Mouse (Mus musculus): ENCODE measurements around the gene Nalcn. TPM values are rescaled to one million over a fixed set of nuclear protein-coding genes. Genes with fewer than 3 reads are reported as not detected.
A peak's percentile ranks its signal among the peaks of the same experiment; 100 is the strongest.
"Not testable (repeated sequence)": the region's sequence is repeated elsewhere in the genome, so short reads cannot be mapped to it uniquely, and the experiment has no call there.

Nalcn gene
- total RNA-seq (2021), result under 1 TPM; 0.15 to 0.47 TPM
- long read RNA-seq, experiment 1, result 0 reads
- long read RNA-seq, experiment 2, result 0 reads

DNA sequence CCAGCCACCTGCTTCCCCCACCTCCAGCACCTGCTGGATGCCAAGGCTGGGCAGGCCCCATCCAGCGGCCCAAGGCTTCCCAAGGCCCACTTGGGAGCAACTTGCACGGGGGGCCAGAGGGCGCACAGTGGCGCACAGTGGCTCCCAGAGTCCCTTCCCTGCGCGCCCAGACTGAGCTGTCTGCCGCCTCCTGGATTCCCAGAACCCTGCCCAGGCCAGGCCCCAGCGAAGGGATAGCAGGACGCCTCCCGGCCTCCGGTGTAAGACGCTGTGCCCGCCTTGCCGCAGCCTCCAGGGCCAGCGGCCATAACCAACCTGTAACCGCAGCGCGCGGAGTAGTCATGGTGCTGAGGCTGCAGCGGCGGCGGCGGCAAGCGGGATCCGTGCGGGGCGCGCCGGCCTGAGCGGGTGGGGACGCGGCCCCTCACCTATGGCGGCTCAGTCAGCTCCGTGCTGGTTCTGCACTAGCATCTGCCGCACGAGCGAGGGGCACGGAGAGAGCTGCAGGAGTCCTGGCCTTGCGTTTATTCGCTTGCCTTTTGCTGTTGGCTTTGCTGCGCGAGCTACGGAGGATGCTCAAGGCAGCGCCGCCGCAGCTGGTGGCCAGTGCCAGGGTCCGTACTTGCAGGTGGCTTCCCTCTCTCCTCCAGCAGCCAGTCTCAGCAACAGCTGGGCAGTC, at the start of gene Nalcn:
Gene Nalcn, minus strand, starts transcription at position 644 of the 679 bp plus-strand sequence.
- no peak for TF ChIP-seq CTCF (IDR thresholded peaks at IDR 0.05)
- intact Hi-C loops (cut with DNase I), result no loop called here
- H3K4me3 ChIP-seq, result peak within 1 kb of the TSS; percentile 63
- peak within 1 kb of the TSS; percentile 49 for H3K27ac ChIP-seq
- peak; percentile 24 for DNase-seq

DNA sequence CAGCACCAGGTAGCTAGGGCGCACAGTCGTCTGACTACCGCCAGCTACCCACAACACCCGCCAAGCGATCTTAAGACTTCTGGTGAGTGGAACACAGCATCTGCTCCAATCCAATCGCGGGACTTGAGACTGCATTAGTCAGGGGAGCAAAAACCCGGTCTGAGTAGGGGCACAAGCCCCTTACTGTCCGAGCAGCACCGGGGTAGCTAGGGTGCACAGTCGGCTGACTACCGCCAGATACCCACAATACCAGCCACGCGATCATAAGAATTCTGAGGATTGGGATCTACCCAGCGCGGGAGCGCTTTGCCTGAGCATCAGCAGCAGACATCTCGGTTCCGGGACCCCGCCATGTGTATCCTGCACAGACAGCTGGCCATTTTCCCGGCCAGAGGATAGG, 44.1 kb upstream of the Nalcn start:
- H3K27ac ChIP-seq; intact Hi-C loops (cut with DNase I); DNase-seq; H3K4me3 ChIP-seq: not testable (repeated sequence)

DNA sequence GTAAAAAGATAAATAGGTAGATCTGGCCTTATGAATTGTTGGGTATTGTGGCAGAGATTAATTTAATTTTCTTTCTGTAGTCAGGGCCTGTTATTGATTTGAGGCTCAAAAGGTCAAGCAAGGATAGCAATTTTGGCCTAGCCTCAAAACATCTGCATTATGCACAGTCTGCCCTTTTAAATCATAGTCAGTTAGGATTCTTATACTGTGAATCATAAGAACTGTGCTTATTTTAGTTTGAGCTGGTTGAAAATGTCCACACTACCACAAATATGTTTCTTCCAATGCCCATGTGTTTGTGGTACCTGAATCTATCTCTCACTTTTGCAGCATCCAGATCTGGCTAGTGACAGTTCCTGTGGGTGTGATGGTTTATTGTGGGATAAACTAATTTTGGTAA, 37.5 kb upstream of the Nalcn start:
- no peak overlapping the region for H3K4me3 ChIP-seq
- TF ChIP-seq CTCF (IDR thresholded peaks at IDR 0.05), result no peak
- no peak for DNase-seq
- intact Hi-C loops (cut with DNase I), result no loop called here
- H3K27ac ChIP-seq, result no peak overlapping the region

DNA sequence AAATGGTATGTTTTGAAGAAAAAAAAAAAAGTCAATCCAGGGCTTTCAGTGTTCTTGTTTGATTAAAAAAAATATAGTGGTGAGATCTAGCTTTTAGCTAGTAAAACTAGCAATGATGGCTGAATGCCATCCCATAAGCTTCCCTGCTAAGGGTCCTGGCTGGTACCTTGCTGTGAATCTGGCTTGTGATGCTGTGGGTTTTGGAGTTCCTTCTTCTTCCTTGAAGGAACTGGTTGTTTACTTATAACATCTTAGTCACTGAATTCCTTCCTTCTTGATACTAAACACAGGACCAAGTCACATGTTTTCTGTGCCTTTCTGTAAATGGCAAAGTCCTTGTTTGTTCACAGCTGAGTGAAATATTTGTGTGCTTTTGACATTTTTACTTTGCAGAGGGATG, 36.3 kb upstream of the Nalcn start:
- TF ChIP-seq CTCF (IDR thresholded peaks at IDR 0.05), result no peak
- intact Hi-C loops (cut with DNase I), result no loop called here
- Histone ChIP-seq H3K27ac (peak overlapping the region; percentile 51; the same call in 1 of the 2 replicates), H3K4me3 (no peak overlapping the region)
- DNase-seq, result no peak

DNA sequence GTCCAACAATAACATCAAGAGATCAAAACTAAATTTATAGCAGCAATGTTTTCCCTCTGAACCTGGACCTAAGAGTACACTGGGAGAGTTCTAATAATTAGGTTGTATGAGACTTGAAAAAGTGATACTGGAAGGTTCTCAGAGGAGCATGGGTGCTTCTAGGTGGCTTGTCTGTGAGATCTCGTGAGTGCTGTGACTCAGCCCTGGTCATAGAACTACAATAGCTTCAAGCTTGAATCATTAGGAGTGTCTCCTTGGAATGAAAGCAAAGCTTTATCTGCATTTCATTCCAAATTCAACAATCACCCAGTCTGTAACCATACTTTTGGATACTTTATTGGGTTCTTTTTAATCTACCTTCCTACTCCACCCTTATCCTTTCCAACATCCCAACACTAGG, 35.4 kb upstream of the Nalcn start:
- intact Hi-C loops (cut with DNase I), result no loop called here
- H3K27ac ChIP-seq, result peak overlapping the region; percentile 51

DNA sequence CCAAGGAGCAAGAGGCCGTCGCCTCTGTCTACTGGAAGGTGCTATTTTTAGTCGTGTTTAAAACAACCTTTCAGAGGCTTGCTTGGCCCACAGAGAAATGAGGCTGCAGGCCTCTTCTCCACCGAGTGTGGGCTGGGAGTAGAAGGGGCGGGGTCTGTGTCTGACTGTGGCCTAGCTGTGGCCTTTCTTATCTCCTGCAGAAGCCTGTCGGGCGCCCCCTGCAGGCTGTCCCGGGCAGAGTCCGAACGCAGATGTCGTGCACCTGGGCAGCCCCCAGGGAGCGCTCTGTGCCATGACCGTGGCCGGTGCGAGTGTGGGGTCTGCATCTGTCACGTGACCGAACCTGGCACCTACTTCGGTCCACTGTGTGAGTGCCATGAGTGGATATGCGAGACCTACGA, 34.1 kb upstream of the Nalcn start:
- DNase-seq, result peak; percentile 61
- peak overlapping the region; percentile 60 for H3K4me3 ChIP-seq
- peak; percentile 45 for TF ChIP-seq CTCF (IDR thresholded peaks at IDR 0.05)
- H3K27ac ChIP-seq, result peak overlapping the region; percentile 63
- intact Hi-C loops (cut with DNase I), result no loop called here

More for the DNA sequence above, 35.4 kb upstream of the Nalcn start:
- no peak for TF ChIP-seq CTCF (IDR thresholded peaks at IDR 0.05)
- DNase-seq, result no peak
- no peak overlapping the region for H3K4me3 ChIP-seq

DNA sequence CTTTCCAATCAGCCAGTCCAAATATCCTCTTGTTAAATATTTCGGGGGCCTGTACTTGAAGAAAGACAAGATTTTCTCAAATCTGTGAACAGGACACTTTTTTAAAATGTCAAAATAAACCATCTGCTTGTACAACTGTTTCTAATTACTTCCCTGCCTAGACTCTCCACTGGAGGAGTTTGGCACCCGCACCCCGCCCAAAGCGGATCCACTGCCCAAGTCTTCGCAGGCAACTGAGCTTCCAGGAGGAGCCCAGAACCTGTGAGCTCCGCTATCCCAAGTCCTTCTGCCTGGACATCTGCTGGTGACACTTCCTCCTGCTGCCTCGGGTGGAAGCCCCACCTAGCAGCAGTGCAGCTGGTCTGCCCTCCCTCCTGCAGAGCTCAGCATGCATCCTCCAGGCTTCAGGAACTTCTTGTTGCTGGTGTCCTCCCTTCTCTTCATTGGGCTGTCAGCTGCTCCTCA, 33.0 kb upstream of the Nalcn start, which contains the start of gene Itgbl1:
Gene Itgbl1, plus strand, starts transcription at position 51 of the 465 bp plus-strand sequence.
- peak; percentile 60 for DNase-seq
- TF ChIP-seq CTCF (IDR thresholded peaks at IDR 0.05), result no peak
- Histone ChIP-seq H3K4me3 (peak within 1 kb of the TSS; percentile 60), H3K27ac (peak within 1 kb of the TSS; percentile 63)
- intact Hi-C loops (cut with DNase I), result no loop called here

DNA sequence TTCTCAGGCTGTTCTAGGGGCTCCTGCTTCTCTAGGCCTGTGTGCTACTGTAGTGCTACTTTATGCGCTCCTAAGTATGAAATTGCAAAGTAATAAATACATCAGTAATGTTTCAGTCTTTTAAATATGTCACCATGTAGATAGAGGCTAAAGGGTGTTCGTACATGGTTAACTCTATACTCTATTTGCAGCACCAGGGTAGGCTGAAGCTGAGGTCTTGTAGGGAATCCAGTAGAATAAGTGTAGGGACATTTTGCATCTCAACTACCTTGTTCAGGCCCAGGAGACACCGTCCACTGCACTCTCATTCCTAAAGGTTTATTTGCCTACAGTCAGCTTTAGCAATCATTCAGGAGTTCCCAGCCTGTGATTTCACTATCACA, 227 bp upstream of the Nalcn start:
- intact Hi-C loops (cut with DNase I), result no loop called here
- H3K4me3 ChIP-seq, result peak overlapping the region; percentile 63
- TF ChIP-seq CTCF (IDR thresholded peaks at IDR 0.05), result no peak
- peak overlapping the region; percentile 49; the same call in 1 of the 2 replicates for H3K27ac ChIP-seq
- DNase-seq, result no peak

DNA sequence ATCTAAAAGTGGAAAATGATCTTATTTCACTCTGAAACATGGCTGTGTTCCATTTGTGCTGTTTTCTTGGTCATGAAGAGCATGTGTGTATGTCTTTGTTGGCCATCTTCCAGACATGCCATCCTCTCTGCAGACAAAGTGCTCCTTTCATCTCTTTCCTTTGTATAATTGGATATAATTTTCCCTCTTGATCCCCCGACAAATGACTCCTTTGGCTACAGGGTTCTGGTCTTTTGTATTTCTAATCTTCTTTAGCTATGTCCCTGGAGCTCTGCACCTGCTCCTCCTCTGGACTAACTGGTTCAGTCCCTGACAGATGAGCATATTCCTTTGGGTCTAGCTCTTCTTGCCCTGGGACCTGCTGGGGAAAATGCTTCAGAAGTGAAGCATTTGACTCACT, 4.0 kb downstream of the Nalcn start:
- Histone ChIP-seq H3K4me3 (no peak overlapping the region), H3K27ac (no peak overlapping the region)
- no peak for DNase-seq
- intact Hi-C loops (cut with DNase I), result no loop called here
- TF ChIP-seq CTCF (IDR thresholded peaks at IDR 0.05), result no peak

DNA sequence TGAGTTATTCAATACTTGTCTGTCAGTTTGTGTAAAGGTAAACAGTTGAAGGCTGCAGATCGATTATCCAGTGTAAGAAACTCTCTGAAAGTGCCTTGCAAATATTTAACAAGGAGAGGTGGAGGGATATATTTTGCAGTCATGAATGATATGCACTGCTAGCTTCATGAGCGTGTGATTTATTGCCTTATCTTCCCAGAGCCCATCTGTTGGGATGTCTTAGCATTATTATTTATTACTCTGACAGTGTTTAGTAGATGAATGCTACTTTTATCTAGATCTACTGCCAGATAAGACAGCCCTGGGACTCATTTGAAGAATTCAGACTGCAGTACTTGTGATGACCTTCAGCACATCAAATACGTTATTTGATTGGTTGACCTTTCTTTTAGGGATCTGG, 31.7 kb downstream of the Nalcn start:
- TF ChIP-seq CTCF (IDR thresholded peaks at IDR 0.05), result no peak
- Histone ChIP-seq H3K4me3 (no peak overlapping the region), H3K27ac (no peak overlapping the region)
- intact Hi-C loops (cut with DNase I), result no loop called here
- no peak for DNase-seq

DNA sequence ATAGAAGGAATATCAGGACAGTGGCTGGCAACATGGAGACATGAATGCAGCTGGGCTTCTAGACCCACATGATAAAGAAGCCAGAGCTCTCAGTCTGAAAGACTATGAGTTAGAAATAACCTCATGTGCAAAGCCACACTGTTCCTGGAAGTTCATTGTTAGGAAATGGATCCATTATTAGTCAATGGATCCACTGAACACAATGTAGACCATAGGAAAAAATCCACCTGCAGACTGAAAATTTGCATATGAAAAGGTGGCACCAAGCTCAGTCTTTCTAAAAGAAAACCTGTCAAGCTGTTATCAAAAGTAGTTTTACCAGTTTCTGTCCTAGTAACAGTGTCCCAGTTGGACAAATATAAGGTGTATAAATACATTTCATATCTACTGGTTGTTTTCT, 39.5 kb downstream of the Nalcn start:
- Histone ChIP-seq H3K4me3 (no peak overlapping the region), H3K27ac (no peak overlapping the region)
- intact Hi-C loops (cut with DNase I), result no loop called here
- no peak for TF ChIP-seq CTCF (IDR thresholded peaks at IDR 0.05)
- no peak for DNase-seq

DNA sequence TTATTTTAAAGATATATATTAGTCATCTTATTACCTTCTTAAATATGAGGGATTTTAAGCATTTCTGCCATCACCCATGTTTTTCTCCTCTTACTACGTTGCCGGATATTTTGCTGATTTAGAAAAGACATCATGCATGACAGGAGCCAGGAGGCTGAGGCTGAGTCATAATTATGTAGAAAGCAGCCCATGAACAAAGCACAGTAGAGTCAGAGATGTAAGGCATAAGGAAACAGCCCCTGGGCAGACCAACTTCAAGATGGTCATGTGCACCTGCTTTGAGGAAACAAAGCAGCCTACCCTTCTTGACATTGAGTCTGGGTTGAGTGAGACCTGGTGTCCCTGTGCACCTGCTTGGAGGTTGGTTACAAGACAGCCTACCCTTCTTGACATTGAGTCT, 44.5 kb downstream of the Nalcn start:
- Histone ChIP-seq H3K27ac (no peak overlapping the region), H3K4me3 (no peak overlapping the region)
- TF ChIP-seq CTCF (IDR thresholded peaks at IDR 0.05), result no peak
- intact Hi-C loops (cut with DNase I), result no loop called here
- DNase-seq, result no peak

DNA sequence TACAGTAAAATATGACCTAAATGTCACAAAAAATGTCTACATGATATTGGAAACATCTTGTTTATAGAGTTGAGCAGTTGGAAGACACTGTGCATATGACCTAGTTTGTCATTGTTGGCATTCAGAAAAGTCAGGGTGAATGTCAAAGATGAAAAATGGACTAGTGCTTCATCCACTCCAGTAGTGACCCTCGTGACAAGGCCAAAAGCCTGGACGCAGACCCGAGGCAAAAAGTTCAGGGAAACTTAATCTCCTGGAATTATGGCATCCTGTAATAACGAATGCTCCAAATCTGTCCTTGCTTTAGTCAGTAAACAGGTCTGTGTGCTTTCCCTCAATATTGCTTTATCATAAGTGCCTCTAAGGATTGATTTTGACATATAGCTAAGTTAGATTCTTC, 51.6 kb downstream of the Nalcn start:
- no peak for TF ChIP-seq CTCF (IDR thresholded peaks at IDR 0.05)
- intact Hi-C loops (cut with DNase I), result no loop called here
- Histone ChIP-seq H3K4me3 (no peak overlapping the region), H3K27ac (no peak overlapping the region)
- DNase-seq, result no peak

DNA sequence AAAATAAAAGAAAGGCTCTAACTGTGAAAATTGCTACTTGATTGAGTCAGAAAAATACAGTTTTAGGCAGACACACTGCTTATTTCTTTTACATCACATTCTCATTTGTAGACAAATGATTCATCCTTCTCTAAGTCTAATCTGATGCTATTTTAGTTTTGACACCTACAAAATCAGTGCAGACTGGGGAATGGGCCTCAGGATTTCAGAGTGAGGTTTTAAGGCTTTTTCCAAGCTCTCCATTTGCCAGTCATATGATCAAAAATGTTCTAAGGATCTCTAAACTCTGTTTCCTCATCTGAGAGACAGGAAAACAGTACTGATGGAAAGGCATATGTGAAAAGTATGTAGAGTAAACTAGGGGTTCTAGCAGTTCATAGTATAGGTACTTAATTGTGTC, 52.0 kb downstream of the Nalcn start:
- DNase-seq, result no peak
- no peak overlapping the region for H3K27ac ChIP-seq
- intact Hi-C loops (cut with DNase I), result no loop called here
- no peak for TF ChIP-seq CTCF (IDR thresholded peaks at IDR 0.05)
- no peak overlapping the region for H3K4me3 ChIP-seq

All from gastrocnemius, adult 2 months (tissue).